Mouse (Mus musculus): ENCODE measurements around the gene Stat5b. TPM values are rescaled to one million over a fixed set of nuclear protein-coding genes. Genes with fewer than 3 reads are reported as not detected.

Stat5b gene
- polyA plus RNA-seq, 2 experiments: 22.1 to 24.4 TPM

GRCm38 (mm10) chr11:100842025-100842424 is 8.5 kb downstream of the Stat5b start:
- no peak overlapping the region for H3K9ac ChIP-seq (ENCODE audit: low read depth, low read length, severe bottlenecking)
- DNase-seq (ENCODE audit: low spot score): no peak

GRCm38 (mm10) chr11:100840866-100841265 is 9.7 kb downstream of the Stat5b start:
- TF ChIP-seq POLR2A (IDR thresholded peaks at IDR 0.05; ENCODE audit: borderline replicate concordance, extremely low read depth, insufficient read depth, insufficient read length): no peak
- H3K27ac ChIP-seq (replicated peaks; ENCODE audit: low read depth, low read length): no peak overlapping the region
- WGBS: 61% methylated on average over 12 of the region's 12 CpGs
- H3K27me3 ChIP-seq (ENCODE audit: control insufficient read depth, insufficient read depth, low read length): no peaks in the 10 kb centered on the region
- no peaks in the 10 kb centered on the region for H3K9me3 ChIP-seq (ENCODE audit: control insufficient read depth, low read length)
- ATAC-seq (ENCODE audit: low FRiP score, low read depth) (no peak), DNase-seq (ENCODE audit: low spot score) (no peak)
- H3K4me2 ChIP-seq (replicated peaks; ENCODE audit: low read depth, low read length, severe bottlenecking): no peak overlapping the region
- H3K4me1 ChIP-seq (ENCODE audit: control insufficient read depth, insufficient read depth, low read length): no peaks in the 10 kb centered on the region
- no peak overlapping the region for H3K4me3 ChIP-seq (replicated peaks; ENCODE audit: low read length)
- H3K9ac ChIP-seq (ENCODE audit: low read depth, low read length, severe bottlenecking): no peak overlapping the region
- H3K36me3 ChIP-seq (ENCODE audit: control insufficient read depth, insufficient read depth, low read length): no peaks in the 10 kb centered on the region

More at GRCm38 (mm10) chr11:100842025-100842424, 8.5 kb downstream of the Stat5b start:
- H3K4me3 ChIP-seq (replicated peaks; ENCODE audit: low read length): no peak overlapping the region
- no peaks in the 10 kb centered on the region for H3K36me3 ChIP-seq (ENCODE audit: control insufficient read depth, insufficient read depth, low read length)
- no peaks in the 10 kb centered on the region for H3K4me1 ChIP-seq (ENCODE audit: control insufficient read depth, insufficient read depth, low read length)
- H3K27ac ChIP-seq (replicated peaks; ENCODE audit: low read depth, low read length): no peak overlapping the region
- H3K27me3 ChIP-seq (ENCODE audit: control insufficient read depth, insufficient read depth, low read length): no peaks in the 10 kb centered on the region
- H3K4me2 ChIP-seq (replicated peaks; ENCODE audit: low read depth, low read length, severe bottlenecking): no peak overlapping the region
- 76% methylated on average over 7 of the region's 7 CpGs for WGBS
- ATAC-seq (ENCODE audit: low FRiP score, low read depth): no peak
- H3K9me3 ChIP-seq (ENCODE audit: control insufficient read depth, low read length): no peaks in the 10 kb centered on the region
- TF ChIP-seq POLR2A (IDR thresholded peaks at IDR 0.05; ENCODE audit: borderline replicate concordance, extremely low read depth, insufficient read depth, insufficient read length): no peak

GRCm38 (mm10) chr11:100839523-100839922 is 11.0 kb downstream of the Stat5b start:
- Histone ChIP-seq H3K36me3 (ENCODE audit: control insufficient read depth, insufficient read depth, low read length) (no peaks in the 10 kb centered on the region), H3K27me3 (ENCODE audit: control insufficient read depth, insufficient read depth, low read length) (no peaks in the 10 kb centered on the region), H3K4me2 (replicated peaks; ENCODE audit: low read depth, low read length, severe bottlenecking) (no peak overlapping the region), H3K27ac (replicated peaks; ENCODE audit: low read depth, low read length) (no peak overlapping the region), H3K4me1 (ENCODE audit: control insufficient read depth, insufficient read depth, low read length) (no peaks in the 10 kb centered on the region), H3K9ac (ENCODE audit: low read depth, low read length, severe bottlenecking) (no peak overlapping the region), H3K4me3 (replicated peaks; ENCODE audit: low read length) (no peak overlapping the region), H3K9me3 (ENCODE audit: control insufficient read depth, low read length) (no peaks in the 10 kb centered on the region)
- DNase-seq (ENCODE audit: low spot score) (no peak), ATAC-seq (ENCODE audit: low FRiP score, low read depth) (no peak)
- 67% methylated on average over 8 of the region's 8 CpGs for WGBS
- TF ChIP-seq POLR2A (IDR thresholded peaks at IDR 0.05; ENCODE audit: borderline replicate concordance, extremely low read depth, insufficient read depth, insufficient read length): no peak

GRCm38 (mm10) chr11:100838894-100839293 is 11.6 kb downstream of the Stat5b start:
- ATAC-seq (ENCODE audit: low FRiP score, low read depth) (no peak), DNase-seq (ENCODE audit: low spot score) (no peak)
- no peak overlapping the region for H3K27ac ChIP-seq (replicated peaks; ENCODE audit: low read depth, low read length)
- H3K4me1 ChIP-seq (ENCODE audit: control insufficient read depth, insufficient read depth, low read length): no peaks in the 10 kb centered on the region
- H3K36me3 ChIP-seq (ENCODE audit: control insufficient read depth, insufficient read depth, low read length): no peaks in the 10 kb centered on the region
- H3K9ac ChIP-seq (ENCODE audit: low read depth, low read length, severe bottlenecking): no peak overlapping the region
- H3K4me3 ChIP-seq (replicated peaks; ENCODE audit: low read length): no peak overlapping the region
- H3K4me2 ChIP-seq (replicated peaks; ENCODE audit: low read depth, low read length, severe bottlenecking): no peak overlapping the region
- H3K27me3 ChIP-seq (ENCODE audit: control insufficient read depth, insufficient read depth, low read length): no peaks in the 10 kb centered on the region
- TF ChIP-seq POLR2A (IDR thresholded peaks at IDR 0.05; ENCODE audit: borderline replicate concordance, extremely low read depth, insufficient read depth, insufficient read length): no peak
- WGBS: 93% methylated on average over 9 of the region's 9 CpGs
- H3K9me3 ChIP-seq (ENCODE audit: control insufficient read depth, low read length): no peaks in the 10 kb centered on the region

- H3K4me1 ChIP-seq (ENCODE audit: control insufficient read depth, insufficient read depth, low read length): no peaks in the 10 kb centered on the region
- WGBS: 83% methylated on average over 9 of the region's 9 CpGs
These were observed 13.4 kb downstream of the Stat5b start for GRCm38 (mm10) chr11:100836923-100837702.

More at GRCm38 (mm10) chr11:100836923-100837702, 13.4 kb downstream of the Stat5b start:
- H3K27ac ChIP-seq (replicated peaks; ENCODE audit: low read depth, low read length): no peak overlapping the region
- no peaks in the 10 kb centered on the region for H3K27me3 ChIP-seq (ENCODE audit: control insufficient read depth, insufficient read depth, low read length)
- no peak overlapping the region for H3K4me3 ChIP-seq (replicated peaks; ENCODE audit: low read length)
- no peak for TF ChIP-seq POLR2A (IDR thresholded peaks at IDR 0.05; ENCODE audit: borderline replicate concordance, extremely low read depth, insufficient read depth, insufficient read length)
- H3K9ac ChIP-seq (ENCODE audit: low read depth, low read length, severe bottlenecking): no peak overlapping the region
- no peak for ATAC-seq (ENCODE audit: low FRiP score, low read depth)
- DNase-seq (ENCODE audit: low spot score): no peak
- H3K9me3 ChIP-seq (ENCODE audit: control insufficient read depth, low read length): no peaks in the 10 kb centered on the region
- H3K4me2 ChIP-seq (replicated peaks; ENCODE audit: low read depth, low read length, severe bottlenecking): no peak overlapping the region
- no peaks in the 10 kb centered on the region for H3K36me3 ChIP-seq (ENCODE audit: control insufficient read depth, insufficient read depth, low read length)
